Mouse (Mus musculus) stomach, postnatal 0 days (tissue): ENCODE measurements at regions not wholly inside any gene's neighbourhood (a gene's known extent, or its start where the extent isn't known, plus 50 kb on each side); places are given as distances from the start of the nearest gene placed in this dataset.

Experiments used
- CTCF ChIP-seq: IDR thresholded peaks from 2 replicates; pipeline ENCODE4 v1.5.1; 2016; ENCODE audit warnings: antibody characterized with exemption, low read depth, mild to moderate bottlenecking, moderate library complexity
- EP300 ChIP-seq: optimal IDR thresholded peaks from 2 replicates; pipeline ENCODE3; 2016; ENCODE audit warnings: antibody characterized with exemption

GRCm38 (mm10) chr1:92769696-92770095 is 61.7 kb upstream of the Gpc1 start:
- TF ChIP-seq CTCF = no peak
- TF ChIP-seq EP300 = no peak
